Mouse (Mus musculus) right cerebral cortex, postnatal 25 days (tissue): ENCODE measurements around the gene Fbxw8.

Experiments used
- DNase-seq: peaks from one replicate; pipeline ENCODE4 v3.0.0; 2022

The Fbxw8 gene

DNA sequence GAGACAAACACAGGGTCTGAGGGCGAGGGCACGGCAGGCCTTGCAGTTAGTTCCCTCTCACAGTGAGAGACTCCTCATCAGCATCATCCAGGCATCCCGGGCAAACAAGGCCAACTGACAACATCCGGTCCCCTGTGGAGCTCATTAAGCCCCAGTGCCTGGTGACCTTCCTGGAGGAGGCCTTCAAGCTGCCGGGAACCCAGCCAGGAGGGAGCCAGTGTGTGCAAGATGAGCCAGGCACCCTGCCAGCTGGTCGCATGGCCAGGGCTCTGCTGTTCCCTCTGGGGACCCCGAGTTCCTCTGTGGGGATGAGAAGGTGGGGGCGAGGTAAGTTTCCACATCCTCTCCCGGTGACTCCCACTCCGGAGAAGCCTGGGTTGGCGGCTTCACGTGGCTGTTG lies 140.2 kb downstream of the Fbxw8 start:
- no peak for DNase-seq
